Mouse (Mus musculus) T-helper 2 cell (primary cell): ENCODE results near the gene Rplp1.

Experiments used
- in situ Hi-C: fragments of 300-600 bp; cut with MboI, MseI; formaldehyde crosslinking; loops from one replicate; pipeline ENCODE4 v1.15.1; 2025; ENCODE audit warnings: high pct_unique_total_duplicates

Gene Rplp1

DNA sequence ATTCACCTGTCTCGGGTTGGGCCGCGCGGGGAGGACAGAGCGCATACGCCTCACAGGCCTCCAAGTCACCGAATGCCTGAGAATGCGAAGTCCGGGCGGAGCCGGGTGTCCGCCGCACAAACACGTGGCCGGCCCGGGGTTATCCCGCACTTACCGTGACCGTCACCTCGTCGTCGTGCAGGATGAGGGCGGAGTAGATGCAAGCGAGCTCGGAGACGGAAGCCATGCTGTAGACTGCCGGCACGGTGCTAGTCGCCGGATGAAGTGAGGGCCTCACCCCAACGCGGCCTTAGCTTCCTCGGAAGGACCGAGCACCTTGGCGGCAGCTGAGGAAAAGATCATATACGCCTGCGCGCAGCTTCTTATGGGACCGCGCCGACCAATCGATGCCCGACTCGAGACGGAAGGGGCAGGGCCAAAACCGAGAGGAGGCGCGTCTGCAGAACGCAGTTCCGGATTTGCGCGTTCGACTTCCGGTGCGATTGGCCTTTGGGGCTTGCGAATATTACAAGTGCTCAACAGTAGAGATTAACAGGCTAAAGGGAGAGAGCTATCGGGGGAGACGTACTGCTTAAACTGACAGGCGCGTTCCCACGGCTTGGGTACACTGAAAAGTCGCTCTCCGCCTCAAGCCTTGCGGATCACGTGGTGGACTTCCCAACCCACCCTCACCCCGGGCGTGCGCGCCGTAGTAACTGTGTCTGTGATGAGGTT is at the start of gene Rplp1:
Rplp1 (minus strand) TSS at position 340 of the 714 bp plus-strand sequence.
- in situ Hi-C loops: no loop called here

DNA sequence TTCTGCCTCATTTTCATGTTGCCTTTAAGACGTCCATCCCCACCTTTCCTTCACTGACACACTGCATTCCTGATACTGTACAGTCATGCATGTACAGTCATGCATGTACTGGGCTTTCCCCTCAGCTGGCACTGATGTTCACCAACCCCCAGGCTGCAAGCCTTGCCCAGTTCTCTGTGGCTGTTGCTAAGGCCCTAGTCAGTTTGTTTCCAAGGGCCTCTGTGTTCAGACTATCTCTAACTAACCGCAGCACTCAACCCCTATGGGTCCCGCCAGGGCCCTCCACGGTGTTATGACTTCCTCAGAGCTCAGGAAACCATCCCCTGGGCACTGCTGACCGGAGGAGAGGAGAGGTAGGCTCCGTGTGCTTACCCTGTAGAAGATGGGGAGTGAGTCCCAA is 49.0 kb upstream of the Rplp1 start:
- in situ Hi-C loops: no loop called here

DNA sequence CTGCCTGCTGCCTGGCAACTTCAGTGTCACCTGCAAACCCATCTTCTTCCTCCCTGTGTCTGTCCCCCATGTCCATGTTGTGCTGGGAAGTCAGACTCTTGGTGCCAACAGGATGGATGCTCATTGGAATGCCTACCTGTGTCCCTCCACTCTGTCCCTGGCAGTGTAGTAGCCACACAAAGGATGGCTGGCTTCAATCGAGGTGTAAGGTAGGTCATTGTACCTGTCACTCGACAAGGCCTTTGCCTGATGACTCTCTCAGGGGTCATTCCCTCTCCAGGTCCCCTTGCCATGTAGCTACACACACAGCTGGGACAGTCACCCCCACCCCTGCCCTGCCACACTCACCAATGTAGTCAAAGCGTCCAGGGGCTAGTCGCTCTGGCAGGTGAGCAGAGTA is 46.8 kb upstream of the Rplp1 start:
- in situ Hi-C loops: no loop called here

DNA sequence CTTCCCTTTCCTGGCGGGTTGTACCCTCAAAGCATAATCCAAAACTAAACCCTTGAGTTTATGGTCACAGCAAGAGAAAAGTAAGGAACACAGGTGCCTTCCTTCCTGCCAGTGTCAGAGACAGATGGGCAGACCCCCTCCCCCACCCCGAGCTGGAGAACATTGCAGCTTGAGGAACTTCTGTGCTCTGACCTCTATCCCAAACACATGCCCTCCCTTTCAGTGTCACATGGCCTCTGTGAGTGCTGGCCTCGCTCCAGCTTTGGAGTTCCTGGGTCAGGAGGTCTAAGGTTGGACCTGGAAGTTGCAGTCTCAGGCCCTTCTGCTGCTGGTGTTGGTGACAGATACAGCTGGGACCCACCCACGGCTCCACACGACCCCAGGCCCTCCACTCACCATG is 46.4 kb upstream of the Rplp1 start:
- in situ Hi-C loops: no loop called here

DNA sequence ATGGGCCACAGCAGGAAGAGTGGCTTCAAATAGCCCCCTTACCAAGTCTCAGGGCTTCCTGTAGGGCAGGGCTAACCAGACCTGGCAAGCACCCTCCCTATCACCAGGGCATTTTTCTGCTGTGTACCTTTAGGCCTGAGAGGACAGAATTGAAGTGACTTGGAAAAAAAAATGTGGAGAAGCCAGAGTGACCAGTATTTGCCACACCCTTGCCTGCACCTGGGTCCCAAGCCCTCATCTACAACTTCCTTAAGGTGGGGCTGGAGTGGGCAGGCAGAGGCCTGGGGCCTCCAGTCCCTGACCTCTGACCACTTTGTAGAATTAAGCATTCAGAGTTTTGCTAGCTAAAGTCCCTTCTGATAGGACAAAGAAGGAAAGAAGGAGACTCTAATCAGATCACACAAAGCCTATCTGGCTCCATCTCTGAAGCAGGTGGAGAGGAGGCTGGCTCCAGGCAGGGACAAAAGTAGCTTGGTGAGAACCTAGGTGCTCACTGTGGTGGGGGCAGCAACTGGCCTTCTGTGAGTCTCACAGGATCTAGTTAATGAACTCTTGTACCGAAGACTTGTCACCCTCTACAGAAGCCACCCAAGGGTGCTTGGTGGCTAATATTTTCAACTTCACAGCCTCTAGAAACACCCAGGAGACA is 45.7 kb upstream of the Rplp1 start:
- in situ Hi-C loops: no loop called here

DNA sequence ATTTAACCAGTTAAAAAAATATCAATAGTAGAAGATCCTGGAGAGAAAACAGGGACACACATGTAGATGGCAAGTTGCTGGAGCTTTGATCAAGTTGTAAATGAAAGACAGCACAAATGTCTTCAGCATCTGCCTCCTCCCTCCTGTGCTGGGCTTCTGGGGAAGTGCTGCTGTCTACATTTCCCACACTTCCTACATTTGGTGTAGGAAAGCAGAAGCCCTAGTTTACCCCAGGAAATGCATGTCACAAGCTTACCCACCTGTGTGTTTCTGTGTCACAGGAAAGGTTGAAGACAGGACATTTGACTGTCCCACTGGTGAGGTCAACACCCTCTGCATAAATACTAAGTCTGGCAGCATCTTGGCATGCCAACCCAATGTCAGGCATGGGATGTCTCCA is 40.4 kb upstream of the Rplp1 start:
- in situ Hi-C loops: no loop called here

DNA sequence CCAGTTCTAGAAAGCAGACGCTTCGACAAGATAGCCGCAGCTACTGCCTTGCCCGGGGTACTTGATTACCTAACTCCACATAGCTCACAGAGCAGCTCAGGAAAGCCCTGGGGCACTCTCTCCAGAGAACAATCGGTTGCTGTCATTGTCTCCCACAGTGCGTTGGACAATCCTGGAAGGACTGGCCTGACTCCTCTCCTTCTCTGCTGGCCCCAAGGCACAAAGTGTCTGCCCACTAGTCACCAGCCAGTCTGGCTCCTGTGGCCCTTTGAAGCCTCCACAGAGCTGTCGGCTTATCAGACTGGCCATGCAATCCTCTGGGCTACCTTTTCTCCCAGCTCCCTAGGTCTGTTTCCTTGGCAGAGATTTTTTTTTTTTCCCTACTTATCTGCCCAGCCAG is 37.9 kb upstream of the Rplp1 start:
- in situ Hi-C loops: no loop called here

DNA sequence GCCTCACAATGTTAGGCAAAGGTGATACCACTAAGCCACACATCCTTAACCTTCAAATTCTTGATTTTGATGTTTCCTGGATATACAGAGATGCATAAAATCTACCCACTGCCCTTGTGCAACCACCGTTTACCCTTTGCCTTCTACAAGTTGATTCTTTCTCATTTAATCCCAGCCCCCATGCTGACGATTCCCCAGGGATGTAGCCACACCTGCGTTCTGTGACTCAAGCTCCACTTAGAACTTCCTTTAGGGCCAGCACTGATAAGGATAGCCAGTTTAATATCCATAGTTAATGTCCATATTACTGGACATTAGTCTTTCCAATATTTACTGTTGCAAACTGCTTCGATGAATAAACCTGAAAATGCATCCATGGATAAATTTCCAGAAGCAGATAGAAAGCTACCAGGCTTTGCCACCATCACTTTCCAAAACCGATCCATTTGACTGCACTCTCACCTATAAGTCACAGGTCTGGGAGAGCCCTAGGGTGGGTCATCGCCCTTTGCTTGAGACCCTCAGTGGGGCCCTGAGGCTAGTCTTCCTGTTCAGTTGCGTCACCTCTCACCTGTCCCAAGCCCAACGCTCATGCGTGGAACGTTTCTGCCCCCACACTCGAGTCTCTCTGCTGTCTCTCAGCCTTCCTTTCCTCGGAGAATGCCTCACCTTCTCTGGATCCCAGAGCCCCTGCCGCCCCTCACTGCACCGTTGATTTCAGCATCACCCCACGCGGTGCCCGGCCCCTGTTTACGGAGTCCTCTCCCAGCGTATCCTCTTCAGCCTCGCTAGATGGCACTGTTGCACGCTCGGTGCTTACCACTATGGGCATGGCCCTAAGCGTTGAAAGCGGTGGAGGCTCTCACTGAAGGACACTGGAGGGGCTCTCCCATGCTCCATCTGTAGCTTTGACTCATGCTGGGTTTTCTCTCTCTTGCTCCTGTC is 33.3 kb upstream of the Rplp1 start:
- in situ Hi-C loops: loop anchor here (5.0 to 25.0 kb wide), 3 partner anchors 295 to 1765 kb away; no protein-coding TSS in a partner anchor

DNA sequence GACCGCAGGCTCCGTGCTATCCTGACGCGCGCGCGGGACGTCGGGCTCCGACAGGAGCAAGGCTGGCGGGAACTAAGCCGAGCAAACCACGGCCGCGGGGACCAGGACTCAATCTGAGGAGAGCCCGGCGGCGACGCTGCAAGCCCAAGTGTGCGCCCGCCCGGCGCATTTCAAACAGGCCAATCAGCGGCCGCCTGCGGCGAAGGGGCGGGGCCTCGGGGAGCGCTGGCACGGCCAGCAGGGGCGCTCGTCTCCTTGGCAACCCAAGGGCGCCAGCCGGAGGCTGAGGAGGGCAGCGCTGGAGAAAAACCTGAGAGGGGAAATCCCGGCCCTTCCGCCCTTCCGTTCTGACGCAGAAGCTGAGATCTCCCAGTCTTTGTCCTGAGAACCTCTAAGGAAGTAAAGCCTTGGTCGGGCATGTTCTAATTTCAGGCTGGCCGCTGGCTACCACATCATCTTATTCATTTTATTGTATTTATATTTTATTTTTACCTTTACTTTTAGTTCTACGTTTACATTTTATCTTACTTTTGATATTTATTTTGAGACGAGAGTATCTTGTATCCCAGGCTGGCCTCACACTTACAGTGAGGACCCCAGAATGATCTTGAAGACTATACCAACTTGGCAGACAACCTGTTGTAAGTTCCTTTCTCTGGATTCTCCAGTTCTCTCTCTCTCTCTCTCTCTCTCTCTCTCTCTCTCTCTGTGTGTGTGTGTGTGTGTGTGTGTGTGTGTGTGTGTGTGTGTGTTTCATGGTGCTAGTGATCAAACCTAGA is 32.5 kb upstream of the Rplp1 start, which contains the start of gene Kif23:
Kif23 (minus strand) TSS at position 152 of the 779 bp plus-strand sequence.
- in situ Hi-C loops: loop anchor here (5.0 to 25.0 kb wide), 3 partner anchors 295 to 1765 kb away; no protein-coding TSS in a partner anchor

DNA sequence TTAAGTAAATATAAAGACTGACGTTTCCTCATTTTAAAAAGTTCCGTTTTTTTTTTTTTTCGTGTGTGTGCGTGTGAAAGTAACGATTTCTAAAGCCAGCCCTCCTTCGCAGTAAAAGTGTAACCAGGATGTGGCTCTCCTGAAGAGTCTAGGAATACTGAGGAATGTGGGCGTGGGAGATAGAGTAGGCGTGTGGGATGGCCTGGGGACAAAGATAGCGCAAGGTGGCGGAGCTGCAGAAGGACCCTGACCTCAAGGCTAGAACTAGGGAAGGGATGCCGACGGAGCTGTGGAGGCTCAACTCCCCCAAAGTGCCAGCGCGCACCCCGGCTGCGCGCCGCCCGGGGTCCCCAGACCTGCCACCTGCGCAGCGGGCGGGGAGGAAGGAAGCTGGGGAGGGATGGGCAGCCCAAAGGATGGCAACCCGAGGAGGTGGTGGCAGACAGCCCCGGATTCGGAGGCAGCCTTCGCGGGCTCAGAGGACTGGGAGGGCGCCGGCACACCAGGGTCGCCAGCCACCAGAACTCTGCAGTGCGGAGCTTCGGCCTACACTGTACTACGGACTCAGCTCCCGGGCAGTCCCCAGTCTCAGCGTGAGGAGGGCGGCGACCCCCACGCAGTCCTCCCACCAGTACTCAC is 31.8 kb upstream of the Rplp1 start:
- in situ Hi-C loops: loop anchor here (5.0 to 25.0 kb wide), 3 partner anchors 296 to 1766 kb away; no protein-coding TSS in a partner anchor

DNA sequence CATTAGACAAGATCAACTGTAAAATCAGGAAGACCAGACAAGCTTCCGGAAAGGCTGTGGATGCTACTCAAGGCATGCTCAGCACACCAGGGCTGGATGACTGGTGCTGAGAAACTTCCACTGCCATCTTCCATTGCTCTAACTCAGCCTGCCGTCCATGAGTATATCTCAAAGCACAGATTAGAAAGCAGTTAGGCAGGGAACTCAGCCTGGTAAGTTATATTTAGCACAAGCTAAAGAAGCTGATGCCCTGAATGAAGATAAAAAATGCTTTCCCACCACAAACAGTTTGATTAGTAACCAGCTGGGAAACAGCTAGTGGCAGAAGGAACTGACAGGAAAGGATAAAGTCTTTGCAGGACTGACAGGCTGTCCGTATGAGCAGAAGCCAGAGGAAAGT is 26.7 kb upstream of the Rplp1 start:
- in situ Hi-C loops: loop anchor here (25.0 kb wide), 1 partner anchor 1771 kb away; no protein-coding TSS in a partner anchor

DNA sequence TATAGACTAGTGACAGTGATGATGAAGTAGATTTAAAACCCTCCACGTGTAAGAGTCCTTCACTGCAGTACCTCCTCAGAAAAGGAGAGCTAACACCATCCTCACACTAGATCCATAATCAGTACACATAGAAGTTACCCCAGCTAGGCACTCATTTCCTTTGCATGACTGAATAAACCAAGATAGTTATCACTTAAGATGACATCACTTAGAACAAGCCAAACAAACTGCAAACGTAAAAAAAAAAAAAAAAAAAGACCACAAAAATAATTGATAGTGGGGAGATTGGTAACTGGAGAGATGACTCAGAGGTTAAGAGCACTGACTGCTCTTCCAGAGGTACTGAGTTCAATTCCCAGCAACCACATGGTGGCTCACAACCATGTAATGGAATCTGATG is 19.0 kb upstream of the Rplp1 start:
- in situ Hi-C loops: loop anchor here (25.0 kb wide), 1 partner anchor 1779 kb away; no protein-coding TSS in a partner anchor

DNA sequence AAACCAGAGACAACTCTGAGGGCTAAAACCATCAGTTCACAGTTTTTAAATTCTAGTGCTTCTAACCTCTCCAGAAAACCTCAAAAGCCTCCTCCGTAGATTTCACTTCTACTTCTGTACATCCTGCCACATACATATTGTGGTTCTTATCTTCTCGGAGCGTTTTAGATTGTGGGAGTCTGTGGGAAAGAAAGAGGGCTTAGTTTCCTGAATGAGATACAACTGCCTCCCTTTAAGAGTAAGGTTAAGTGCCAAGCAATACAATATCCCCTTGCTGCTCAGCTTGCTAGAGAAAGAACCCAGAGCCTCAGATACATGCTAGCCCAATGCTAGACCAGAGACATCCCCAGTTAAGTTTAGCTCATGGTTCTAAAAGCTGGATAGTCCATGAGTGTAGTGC is 17.7 kb upstream of the Rplp1 start:
- in situ Hi-C loops: loop anchor here (25.0 kb wide), 1 partner anchor 1780 kb away; no protein-coding TSS in a partner anchor

DNA sequence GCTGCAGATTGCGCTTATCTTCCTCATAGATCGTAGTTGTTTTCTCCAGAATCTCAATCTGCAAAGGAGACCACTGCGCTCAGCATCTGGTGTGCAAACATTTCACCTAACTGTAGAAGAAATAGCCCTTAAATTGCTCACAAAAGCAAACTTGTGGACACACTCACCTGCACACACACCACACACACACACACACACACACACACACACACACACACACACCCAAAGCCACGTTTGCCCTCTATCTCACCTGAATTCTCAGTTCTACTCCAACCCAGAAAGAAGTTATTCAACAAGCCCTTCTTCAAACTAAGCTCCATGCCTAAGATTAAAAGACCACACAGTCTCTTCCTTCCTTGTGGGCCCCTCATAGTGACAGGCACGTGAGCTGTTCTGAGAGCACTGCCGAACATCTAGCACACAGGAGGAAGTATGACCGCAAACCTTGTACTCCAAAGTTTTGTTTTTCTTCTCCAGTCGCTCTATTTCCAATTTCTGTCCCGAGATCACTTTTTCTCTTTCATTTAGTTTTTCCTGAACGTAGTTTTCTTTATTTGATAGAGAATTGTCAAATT is 10.8 kb upstream of the Rplp1 start:
- in situ Hi-C loops: loop anchor here (25.0 kb wide), 1 partner anchor 1787 kb away; no protein-coding TSS in a partner anchor

DNA sequence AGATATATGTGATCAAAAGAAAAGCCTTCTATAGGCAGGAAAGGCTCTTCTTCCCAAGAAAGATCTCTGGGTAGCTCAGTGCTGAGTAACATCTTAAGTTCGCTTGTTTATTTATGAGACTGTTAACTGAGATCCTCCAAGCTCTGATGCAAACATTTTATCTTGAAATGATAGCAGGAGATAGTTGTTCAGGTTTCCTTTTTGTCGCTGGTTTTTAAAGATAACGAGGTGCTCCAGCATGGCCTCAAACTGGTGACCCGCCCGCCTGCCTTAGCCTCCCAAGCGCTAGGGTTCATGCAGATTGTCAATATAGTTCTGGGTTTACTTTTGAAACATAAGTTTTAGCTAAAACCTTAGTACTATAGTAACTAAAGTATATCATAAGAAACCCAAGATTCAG is 6.0 kb upstream of the Rplp1 start:
- in situ Hi-C loops: no loop called here

DNA sequence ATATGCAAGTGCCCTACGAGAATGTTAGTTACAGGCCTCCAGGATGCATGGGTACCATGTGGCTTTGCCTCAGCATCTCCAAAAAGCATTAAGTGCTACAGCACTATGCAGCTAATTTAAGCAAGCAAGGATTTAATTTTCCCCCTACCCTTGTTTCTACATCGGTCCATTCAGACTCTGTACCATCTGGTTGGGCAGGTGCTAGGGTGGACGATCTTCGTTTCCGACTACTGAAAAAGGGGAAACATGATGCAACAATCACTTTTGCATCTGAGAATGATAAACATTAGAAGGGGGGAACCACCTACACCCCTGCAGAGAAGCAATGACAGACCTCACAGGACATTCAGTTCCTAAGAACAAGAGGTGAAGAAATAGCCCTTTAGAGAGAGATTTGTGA is 5.1 kb upstream of the Rplp1 start:
- in situ Hi-C loops: no loop called here

DNA sequence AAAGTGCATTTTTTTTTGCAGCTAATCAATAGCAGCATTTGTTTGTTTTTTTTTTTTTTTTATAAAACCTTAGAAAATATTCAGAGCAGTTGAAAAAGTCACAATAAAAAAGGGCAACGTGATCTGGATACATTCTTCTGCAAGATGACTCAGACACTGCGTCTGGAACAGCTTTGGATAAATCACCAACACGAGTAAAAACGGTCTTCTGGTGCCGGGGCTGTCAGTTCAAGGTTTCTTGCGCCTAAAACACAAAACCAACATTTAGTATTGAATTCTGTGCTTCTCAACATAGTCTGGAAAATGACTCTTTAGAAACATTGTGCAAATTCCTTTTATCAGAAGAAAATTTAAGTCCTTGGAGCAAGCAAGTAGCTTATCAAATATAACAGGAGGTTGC is 3.1 kb upstream of the Rplp1 start:
- in situ Hi-C loops: no loop called here

DNA sequence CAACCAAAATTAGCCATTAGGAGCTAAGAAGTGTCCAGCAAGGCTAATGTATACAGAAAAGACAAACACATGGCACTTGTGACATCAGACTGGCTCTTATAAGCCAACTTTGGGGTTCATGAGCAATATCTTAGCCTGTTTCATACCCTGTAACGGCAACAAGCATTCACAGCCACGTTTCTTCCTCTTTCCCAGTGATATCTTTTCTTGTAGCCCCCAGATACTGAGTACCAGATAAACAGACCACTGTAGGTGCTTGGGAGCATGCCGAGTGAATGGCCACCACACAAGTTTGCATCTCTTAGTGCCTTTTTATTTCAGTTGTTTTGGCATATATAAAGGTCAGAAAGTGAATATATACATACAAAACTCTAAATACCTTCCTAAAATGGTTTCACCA is 2.6 kb upstream of the Rplp1 start:
- in situ Hi-C loops: no loop called here

DNA sequence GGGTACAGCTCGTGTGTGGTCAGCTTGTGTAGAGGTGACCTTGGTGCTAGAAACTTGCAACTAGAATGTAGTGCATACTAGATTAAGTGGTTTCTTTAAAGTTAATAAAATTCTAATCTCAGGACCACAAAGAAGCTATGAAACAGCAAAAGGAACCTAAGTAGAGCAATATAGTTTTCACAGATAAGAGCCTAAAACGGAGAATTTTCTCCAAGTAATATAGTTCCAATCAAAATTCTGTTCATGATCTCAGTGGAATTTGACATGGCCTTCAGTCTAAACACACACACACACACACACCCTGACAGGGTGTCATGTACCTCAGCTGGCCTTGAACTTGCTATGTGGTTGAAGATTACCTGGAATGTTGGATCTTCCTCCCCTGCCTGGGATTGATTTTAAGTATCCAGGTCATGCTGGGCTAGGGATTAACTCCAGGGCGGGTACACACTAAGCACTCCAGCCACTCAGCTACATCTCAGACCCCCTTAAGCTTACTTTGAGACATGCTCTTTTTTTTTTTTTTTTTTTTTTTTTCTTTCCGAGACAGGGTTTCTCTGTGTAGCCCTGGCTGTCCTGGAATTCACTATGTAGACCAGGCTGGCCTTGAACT is 1.2 kb upstream of the Rplp1 start:
- in situ Hi-C loops: no loop called here

DNA sequence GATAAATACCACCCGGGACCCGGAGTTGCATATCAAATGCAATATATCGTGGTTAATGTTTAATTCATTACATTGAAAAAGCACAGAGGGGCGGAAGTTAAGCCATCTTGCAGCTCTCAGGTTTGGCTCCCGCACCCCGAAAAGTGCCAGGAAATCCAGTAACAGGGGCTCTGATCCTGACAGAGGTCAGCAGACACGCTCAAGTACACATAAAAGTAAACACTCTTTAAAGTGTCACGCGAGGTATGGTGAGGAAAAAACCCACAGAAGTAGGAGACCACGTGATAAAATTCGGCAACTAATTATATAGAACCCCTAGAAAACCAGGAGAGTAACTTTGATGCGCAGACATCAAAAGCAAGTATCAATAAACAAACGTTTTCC is 567 bp upstream of the Rplp1 start:
- in situ Hi-C loops: no loop called here
